Mouse (Mus musculus) inflammation-experienced regulatory T-cells, adult 6 months (primary cell): Measurements from ENCODE around the gene Sh3pxd2a. TPM values are rescaled to one million over a fixed set of nuclear protein-coding genes. Genes with fewer than 3 reads are reported as not detected.

ENCODE experiments used
- ATAC-seq: one replicate; pipeline ENCODE4 v1.8.0; 2017
- polyA plus RNA-seq, 3 experiments: library from polyadenylated mRNA; unstranded; fragments of 100-300 nt; shearing (Covaris generic); gene quantifications; one replicate each; pipeline ENCODE4 v1.2.1; 2017

Sh3pxd2a gene
- under 1 TPM; 0.30 to 0.87 (median 0.54) TPM for polyA plus RNA-seq

- peak; percentile 68 for ATAC-seq
These were observed at the start of gene Sh3pxd2a for GRCm38 (mm10) chr19:47464304-47465241. Gene Sh3pxd2a, minus strand, starts transcription at chr19:47464401.

- ATAC-seq = no peak
These were observed 49.4 kb upstream of the Sh3pxd2a start for GRCm38 (mm10) chr19:47513618-47513897.

GRCm38 (mm10) chr19:47512794-47513617, 48.8 kb upstream of the Sh3pxd2a start:
- ATAC-seq = peak; percentile 25

- no peak for ATAC-seq
These were observed 47.8 kb upstream of the Sh3pxd2a start for GRCm38 (mm10) chr19:47511958-47512357.

- ATAC-seq = peak; percentile 59
These were observed 47.1 kb upstream of the Sh3pxd2a start for GRCm38 (mm10) chr19:47511294-47511675.

- peak; percentile 66 for ATAC-seq
These were observed 46.5 kb upstream of the Sh3pxd2a start for GRCm38 (mm10) chr19:47510473-47511293.

GRCm38 (mm10) chr19:47510135-47510472, 45.9 kb upstream of the Sh3pxd2a start:
- ATAC-seq = no peak

- no peak for ATAC-seq
These were observed 44.6 kb upstream of the Sh3pxd2a start for GRCm38 (mm10) chr19:47508771-47509281.

GRCm38 (mm10) chr19:47508191-47508590, 44.0 kb upstream of the Sh3pxd2a start:
- no peak for ATAC-seq

- peak; percentile 49 for ATAC-seq
These were observed 43.2 kb upstream of the Sh3pxd2a start for GRCm38 (mm10) chr19:47507128-47508121.

- ATAC-seq = no peak
These were observed 39.4 kb upstream of the Sh3pxd2a start for GRCm38 (mm10) chr19:47503625-47504024.

GRCm38 (mm10) chr19:47502563-47502962, 38.4 kb upstream of the Sh3pxd2a start:
- ATAC-seq = no peak

GRCm38 (mm10) chr19:47500389-47501011, 36.3 kb upstream of the Sh3pxd2a start:
- no peak for ATAC-seq

- ATAC-seq = no peak
These were observed 35.6 kb upstream of the Sh3pxd2a start for GRCm38 (mm10) chr19:47499841-47500240.

GRCm38 (mm10) chr19:47498942-47499341, 34.7 kb upstream of the Sh3pxd2a start:
- no peak for ATAC-seq

- ATAC-seq = no peak
These were observed 33.5 kb upstream of the Sh3pxd2a start for GRCm38 (mm10) chr19:47497736-47498135.

- ATAC-seq = no peak
These were observed 33.1 kb upstream of the Sh3pxd2a start for GRCm38 (mm10) chr19:47497313-47497712.

- ATAC-seq = no peak
These were observed 29.1 kb upstream of the Sh3pxd2a start for GRCm38 (mm10) chr19:47493017-47493997.

GRCm38 (mm10) chr19:47492422-47492821, 28.2 kb upstream of the Sh3pxd2a start:
- no peak for ATAC-seq

- ATAC-seq = no peak
These were observed 27.7 kb upstream of the Sh3pxd2a start for GRCm38 (mm10) chr19:47491853-47492252.
